Mouse (Mus musculus) thymus, postnatal 14 days (tissue): ENCODE results near the gene Gm12888.
"Not testable (repeated sequence)": the region's sequence is repeated elsewhere in the genome, so short reads cannot be mapped to it uniquely, and the experiment has no call there.

Experiments
- DNase-seq: peaks from one replicate; pipeline ENCODE4 v3.0.0; 2021

Gm12888 gene

DNA sequence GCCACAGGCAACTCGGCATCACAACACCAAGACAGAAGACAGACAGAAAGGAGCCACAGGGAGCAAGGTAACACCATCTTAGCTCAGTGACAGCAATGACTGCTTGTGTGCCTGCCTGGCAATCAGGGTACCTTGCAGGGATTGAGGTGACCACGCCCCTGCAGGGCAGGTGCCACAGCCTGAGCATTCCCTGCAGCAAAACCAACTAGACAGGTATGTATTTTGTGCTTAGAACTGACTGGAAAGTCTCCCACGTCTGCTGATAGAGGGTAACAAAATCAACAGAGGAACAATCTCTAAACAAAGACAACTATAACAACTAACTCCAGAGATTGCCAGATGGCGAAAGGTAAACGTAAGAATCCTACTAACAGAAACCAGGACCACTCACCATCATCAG, at the start of gene Gm12888:
Gene Gm12888, minus strand, starts transcription at position 101 of the 400 bp plus-strand sequence.
- DNase-seq: not testable (repeated sequence)
